Mouse (Mus musculus) induced T-regulatory cell, adult 2 months (primary cell): ENCODE data around the gene Eps8l2.

Experiments
- DNase-seq: peaks from one replicate; pipeline ENCODE4 v3.0.0-alpha.2; 2012; ENCODE audit warnings: low read depth

The Eps8l2 gene

GRCm38 (mm10) chr7:141410631-141411030, 72.0 kb downstream of the Eps8l2 start:
- DNase-seq: no peak

- DNase-seq: no peak
These were observed 73.0 kb downstream of the Eps8l2 start for GRCm38 (mm10) chr7:141411667-141412066.
